Mouse (Mus musculus): ENCODE measurements around the gene Fcgr1. TPM values are rescaled to one million over a fixed set of nuclear protein-coding genes. Genes with fewer than 3 reads are reported as not detected.
A peak's percentile ranks its signal among the peaks of the same experiment; 100 is the strongest.
"Not testable (repeated sequence)": the region's sequence is repeated elsewhere in the genome, so short reads cannot be mapped to it uniquely, and the experiment has no call there.

The Fcgr1 gene
- 15.7 and 25.4 TPM in 2 replicates for total RNA-seq (2015)
- total RNA-seq (2017) = 24.5 and 27.9 TPM in 2 replicates

DNA sequence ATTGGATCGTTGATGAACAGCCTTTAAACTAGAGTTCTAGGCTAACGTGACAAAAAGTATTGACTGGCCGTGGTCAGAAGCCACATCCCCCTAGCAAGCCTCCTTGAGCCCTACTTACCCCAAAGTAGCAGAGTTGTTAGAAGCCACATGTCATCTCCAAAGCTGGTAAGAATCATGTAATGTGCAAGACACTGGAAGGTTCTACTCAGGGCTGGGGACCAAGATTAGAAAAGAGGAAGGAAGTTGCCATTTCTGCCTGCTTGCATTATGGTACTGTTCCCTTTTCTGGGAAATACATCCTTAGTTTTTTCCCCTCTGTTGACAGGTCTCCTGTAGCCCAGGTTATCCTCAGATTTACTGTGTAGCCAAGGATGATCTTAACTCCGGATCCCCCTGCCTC, at the start of gene Fcgr1:
Gene Fcgr1 (minus strand): TSS at position 183 of the 400 bp plus-strand sequence.
- peak; percentile 86 for ATAC-seq (ENCODE audit: poor library complexity, severe bottlenecking)

DNA sequence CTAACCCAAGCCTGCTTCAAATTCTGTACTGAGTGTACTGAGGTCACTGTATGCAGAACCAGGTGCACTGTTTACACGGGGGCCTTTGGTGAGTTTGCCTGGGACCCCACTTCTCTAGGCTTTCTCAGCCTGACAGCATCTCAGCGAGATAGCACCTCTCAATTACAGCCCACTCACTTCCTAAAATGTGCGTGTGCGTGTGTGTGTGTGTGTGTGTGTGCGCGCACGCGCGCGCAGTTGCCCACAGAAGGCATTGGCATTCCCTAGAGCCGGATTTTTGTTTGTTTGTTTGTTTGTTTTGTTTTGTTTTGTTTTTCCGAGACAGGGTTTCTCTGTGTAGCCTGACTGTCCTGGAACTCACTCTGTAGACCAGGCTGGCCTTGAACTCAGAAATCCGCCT, 48.9 kb upstream of the Fcgr1 start:
- not testable (repeated sequence) for ATAC-seq (ENCODE audit: poor library complexity, severe bottlenecking)

DNA sequence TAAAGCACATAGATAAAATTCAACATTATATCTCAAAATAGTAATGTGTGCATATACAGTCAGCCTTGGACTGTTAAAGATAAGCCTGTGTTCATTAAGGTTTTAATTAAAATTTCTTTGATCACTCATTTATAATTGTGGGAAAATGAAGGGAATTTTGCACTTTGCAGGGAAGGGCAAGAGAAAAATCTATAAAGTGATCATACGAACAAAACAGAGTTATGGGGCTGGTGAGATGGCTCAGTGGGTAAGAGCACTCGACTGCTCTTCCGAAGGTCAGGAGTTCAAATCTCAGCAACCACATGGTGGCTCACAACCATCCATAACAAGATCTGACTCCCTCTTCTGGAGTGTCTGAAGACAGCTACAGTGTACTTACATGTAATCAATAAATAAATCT, 48.3 kb upstream of the Fcgr1 start:
- not testable (repeated sequence) for ATAC-seq (ENCODE audit: poor library complexity, severe bottlenecking)

DNA sequence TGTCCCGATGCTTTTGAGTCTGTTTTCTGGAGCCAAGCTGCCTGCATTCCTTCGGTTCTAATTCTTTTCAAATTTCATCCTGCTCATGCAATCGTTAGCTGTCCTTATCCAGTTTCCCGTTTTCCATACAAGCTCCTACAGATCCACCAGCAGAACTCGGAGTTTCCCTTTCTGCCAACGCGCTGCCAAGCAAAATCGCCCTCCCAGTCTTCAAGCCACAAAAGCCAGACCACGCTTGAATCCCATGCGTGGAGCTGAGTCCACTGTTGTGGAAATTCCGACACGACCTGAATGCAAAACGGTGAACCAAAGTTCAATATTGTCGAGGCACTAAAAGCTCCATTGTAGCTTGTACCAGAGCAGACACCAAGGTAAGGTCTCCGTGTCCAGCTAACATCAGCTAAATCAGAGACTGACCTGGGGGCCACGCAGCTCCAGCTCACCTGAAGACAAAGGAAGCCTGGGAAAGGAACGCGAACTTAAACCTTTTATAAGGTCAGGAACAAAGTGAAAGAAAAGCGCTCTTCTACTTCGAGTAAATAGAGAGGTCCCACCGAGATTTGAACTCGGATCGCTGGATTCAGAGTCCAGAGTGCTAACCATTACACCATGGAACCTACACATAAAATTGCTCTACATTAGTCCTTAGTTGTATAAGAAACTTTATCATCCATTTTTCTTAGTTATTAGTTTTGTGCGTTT, 47.0 kb upstream of the Fcgr1 start:
- ATAC-seq (ENCODE audit: poor library complexity, severe bottlenecking) = no peak

DNA sequence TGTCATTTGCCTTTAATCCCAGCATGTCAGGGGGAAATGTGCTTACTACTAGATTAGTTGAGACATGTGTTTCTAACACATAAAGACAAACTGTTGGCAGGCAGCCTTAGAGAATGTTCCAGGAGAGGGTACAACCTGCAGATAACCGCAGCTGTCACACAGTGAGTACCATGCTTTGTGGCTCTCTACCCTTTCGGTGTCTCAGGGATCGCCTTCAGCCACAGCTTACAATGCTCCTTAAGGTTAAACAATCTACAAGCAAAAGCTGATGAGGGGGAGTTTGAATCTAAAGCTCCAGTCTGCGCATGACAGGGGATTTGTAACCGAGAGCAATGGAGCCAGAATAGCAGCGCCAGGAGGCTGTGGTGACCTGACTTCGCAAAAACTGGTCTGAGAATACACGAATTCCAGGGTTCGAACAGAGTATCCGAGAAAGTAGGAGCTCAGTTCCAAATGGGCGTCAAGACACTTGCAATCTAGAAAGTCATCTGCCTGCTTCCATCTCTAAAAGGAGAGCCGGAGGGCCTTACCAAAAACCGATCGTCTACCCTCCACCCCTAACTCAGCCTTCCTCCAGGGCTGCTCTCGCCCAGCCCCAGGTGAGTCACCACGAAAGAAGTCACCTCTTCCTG, 45.2 kb upstream of the Fcgr1 start:
- ATAC-seq (ENCODE audit: poor library complexity, severe bottlenecking) = no peak

DNA sequence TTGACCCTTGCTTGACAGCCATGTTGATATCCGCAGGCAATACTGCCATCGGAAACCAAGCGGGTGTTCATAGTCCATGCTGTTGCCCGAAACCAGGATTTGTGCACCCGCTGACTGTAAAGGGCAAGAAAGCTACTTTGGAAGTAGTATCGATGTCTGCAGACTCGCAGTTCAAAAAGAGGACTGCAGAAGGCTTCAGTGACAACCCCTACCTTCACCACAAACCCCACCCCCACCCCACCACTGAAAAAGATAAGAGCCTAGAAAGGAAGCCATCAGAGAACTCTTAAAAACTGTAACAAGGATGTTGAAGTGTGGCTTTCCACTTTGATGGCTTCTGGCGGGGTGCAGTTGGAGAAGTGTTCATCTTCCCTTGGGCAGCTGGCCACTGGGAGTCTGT, 44.3 kb upstream of the Fcgr1 start:
- ATAC-seq (ENCODE audit: poor library complexity, severe bottlenecking) = no peak

DNA sequence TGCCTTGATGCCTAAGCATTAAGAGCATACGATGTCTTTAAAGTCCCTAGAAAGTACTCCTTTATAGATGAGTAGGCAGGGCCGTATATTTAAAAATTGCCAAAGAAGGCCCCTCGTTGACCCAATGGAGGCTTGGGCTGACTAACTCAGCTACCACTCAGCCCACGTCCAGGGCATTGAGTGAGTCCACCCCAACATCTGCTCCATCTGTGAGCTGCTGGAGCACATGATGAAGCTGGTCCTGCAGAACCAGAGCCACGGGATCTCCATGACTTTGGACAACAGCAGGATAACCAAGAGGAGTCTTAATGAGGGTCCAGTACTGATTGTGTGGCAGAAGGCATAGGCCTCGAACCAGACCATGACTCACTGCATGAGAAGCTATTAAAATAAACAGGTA, 43.5 kb upstream of the Fcgr1 start:
- ATAC-seq (ENCODE audit: poor library complexity, severe bottlenecking) = no peak

DNA sequence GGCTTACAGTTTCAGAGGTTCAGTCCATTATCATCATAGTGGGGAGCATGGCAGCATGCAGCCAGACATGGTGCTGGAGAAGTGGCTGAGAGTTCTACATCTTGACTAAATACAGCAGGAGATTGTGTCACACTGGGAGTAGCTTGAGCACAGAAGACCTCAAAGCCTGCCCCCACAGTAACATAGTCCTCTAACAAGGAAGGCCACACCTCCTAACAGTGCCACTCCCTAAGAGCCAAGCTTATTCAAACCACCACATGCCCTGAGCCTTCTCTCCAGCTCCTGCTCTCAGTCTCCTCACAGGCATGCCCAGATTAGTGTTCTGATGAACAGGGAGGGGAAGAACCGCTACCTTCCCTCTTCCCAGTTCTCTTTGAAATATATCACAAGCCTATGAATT, 42.9 kb upstream of the Fcgr1 start:
- no peak for ATAC-seq (ENCODE audit: poor library complexity, severe bottlenecking)

DNA sequence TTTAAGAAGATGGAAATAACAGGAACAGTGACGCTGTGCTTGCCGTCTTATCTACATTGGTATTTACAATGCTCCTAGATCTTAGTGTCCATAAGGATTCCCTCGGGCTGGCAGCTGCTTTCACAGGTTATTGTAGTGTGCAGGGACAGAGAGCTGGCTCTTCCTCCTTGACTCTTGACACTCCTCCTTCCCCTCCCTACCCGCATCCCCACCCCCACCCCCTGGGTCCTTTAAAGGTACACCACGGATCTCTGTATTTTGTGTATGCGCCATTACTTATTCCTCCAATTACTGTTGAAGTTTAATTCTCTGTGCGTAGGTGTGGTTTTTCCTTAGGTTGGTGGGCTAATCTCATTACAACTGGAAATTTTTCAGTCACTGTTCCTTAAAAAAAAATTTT, 41.8 kb upstream of the Fcgr1 start:
- ATAC-seq (ENCODE audit: poor library complexity, severe bottlenecking) = no peak

DNA sequence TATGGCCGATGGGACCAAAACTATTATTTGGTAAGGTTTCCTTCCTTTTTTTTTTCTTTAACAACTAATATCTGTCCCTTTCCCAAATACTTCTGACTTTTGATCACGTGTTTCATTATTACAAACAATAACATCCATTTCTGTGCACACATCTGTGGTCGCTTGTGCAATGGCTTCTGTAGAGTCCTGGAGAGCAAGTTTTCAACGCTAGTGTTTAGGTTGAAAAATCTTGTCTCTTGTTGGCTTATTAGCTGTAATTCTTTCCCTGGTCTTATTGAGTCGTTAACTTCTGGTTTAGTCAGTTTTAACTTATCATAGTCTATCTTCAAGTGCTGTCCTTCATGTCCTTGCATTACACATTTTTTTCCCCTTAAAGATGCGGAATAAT, 41.4 kb upstream of the Fcgr1 start:
- no peak for ATAC-seq (ENCODE audit: poor library complexity, severe bottlenecking)

DNA sequence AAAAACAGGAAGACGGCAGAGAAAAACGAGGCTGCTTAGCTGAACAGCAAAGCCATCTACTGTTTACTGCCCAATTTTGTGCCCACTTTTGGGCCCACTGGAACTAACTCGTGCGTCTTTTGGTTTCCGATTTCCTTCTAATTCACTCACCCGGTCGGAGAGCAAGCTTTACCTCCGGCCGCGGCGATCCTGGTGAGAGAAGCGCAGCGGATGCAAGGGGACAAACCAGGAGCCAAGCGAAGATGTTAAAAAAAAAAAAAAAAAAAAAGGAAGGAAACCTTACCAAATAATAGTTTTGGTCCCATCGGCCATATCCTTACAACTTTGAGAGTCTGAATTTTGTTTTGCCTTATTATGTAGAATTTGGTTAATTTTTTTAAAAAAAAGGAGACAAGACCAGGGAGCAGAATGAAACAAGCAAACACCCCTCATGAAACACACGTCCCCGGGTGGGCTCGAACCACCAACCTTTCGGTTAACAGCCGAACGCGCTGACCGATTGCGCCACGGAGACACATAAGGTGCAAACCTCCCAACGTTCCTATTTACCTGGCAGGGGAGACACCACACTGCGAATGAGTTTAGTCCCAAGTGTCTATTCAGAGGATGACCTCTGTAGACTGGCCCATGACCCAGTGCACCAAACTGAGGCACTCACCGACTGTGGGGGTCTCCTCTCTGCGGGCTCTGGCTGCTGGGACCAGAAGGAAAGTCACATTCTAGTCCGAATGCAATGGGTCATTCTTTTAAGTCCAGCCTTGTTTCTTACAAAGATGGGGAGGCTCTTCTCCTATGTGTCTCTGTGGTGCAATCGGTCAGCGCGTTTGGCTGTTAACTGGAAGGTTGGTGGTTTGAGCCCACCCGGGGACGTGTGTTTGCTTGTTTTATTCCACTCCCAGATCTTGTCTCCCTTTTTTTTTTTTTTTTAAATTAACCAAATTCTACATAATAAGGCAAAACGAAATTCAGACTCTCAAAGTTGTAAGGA, 40.7 kb upstream of the Fcgr1 start:
- 0 out of 2 replicates have a peak, but pooled peaks have one; percentile 15 for ATAC-seq (ENCODE audit: poor library complexity, severe bottlenecking)

DNA sequence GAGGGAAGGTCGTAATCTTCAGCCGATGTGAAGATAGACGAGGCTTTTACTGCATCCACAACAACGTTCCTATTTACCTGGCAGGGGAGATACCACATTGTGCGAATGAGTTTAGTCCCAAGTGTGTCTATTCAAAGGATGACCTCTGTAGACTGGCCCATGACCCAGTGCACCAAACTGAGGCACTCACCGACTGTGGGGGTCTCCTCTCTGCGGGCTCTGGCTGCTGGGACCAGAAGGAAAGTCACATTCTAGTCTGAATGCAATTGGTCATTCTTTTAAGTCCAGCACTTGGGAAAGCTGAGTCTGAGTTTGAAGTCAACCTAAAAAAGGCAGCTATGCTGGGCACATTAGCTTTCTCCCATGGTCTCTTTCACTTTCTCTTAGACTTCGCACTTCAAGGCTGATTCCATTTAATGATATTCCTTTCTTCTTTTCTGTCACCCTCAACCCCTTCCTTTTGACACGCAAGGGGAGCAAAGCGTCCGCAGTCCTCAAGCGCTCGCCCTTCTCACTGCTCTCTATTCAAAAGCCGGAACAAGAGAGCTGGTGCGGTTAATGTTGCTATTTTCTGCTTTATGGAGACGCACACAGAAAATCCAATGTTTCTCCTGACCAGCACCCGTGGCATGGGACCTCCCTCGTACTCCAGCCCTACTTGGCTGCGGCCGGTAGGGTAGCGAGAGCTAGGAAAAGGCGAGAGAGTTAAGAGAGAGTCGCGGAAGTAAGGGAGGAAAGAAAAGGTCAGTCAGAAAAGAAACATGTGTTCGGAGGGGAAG, 39.8 kb upstream of the Fcgr1 start:
- no peak for ATAC-seq (ENCODE audit: poor library complexity, severe bottlenecking)

DNA sequence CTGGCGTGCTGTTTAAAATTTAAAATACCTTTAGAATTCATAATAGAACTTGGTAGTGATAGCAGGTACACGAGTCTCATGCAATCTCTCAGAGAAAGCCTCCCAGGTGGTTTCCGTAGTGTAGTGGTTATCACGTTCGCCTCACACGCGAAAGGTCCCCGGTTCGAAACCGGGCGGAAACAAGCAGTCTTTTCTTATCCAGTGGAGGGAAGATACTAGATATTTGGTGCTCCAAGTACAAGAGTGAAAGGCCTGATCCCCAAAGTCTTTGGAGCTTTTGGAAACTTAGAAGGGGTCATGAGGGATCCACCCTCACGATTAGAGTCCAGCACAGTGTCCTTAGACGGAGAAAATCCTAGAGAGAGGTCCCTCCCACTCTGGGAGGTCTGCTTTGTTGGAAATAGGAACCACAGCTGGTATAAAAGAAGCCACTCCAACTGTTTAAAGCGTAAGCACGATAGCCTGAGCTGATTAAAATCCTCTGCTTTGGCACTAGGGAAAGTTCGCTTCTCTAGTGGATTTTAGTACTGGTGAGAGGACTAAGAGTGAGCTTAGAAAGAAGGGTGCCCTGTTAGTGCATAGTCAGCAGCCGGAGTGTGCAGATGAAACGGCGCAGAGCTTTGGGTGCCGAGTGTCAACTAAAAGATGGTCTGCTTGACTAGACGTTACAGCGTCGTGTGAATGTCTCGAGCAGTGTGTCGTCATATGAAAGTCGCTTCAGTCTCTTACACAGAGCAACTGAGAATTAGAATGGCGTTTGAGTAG, 39.0 kb upstream of the Fcgr1 start:
- no peak for ATAC-seq (ENCODE audit: poor library complexity, severe bottlenecking)

DNA sequence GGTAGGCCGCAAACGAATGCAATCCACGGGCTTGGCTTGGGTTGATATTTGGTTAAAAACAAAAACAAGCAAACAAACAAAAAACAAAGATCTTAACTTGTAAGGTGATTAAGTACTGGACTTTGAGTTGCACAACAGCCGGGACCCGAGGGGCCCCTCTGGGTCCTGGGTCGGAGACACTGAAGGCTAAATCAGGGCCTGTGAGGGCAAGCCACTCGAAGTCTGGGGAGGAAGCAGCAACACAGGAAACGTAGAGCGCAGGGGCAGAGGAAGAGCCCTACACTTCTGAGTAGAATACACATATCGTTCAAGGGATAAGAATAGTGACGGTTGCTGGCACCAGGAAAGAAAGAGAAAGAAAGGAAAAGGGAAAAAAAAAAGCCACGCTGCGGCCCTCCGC, 38.2 kb upstream of the Fcgr1 start:
- ATAC-seq (ENCODE audit: poor library complexity, severe bottlenecking) = no peak

DNA sequence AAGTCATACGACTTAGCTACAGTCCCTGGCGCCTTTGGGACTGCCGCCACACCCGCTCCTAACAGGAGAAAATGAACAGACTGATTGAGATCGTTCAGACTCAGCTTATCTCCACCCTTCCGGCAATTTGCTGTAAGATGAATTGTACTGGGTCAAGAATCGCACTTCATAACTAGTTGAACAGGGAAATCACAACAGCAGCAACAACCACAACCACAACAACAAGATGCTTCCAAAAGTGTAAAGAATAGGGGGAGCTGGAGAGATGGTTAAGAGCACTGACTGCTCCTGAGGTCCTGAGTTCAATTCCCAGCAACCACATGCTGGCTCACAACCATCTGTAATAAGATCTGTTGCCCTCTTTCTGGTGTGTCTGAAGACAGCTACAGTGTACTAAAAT, 37.7 kb upstream of the Fcgr1 start:
- no peak for ATAC-seq (ENCODE audit: poor library complexity, severe bottlenecking)

DNA sequence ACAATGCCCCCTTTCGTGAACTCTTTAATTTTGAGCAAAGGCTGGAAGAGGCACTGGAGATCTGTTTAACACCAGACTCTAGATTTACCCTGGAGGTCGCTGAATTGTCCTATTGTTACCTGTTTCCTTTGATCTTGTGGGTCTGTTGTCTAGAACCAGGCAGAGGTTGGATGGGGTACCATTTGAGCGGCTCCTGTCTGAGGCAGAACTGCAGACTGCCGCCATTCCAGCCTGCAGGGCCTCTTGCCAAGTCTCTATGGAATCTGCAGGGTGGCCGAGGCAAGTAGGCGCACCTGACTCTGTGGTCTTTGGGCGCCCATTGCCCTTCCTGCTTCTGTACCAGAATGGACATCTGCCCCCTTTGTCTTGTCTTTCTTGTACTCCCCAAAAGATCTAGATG, 36.8 kb upstream of the Fcgr1 start:
- ATAC-seq (ENCODE audit: poor library complexity, severe bottlenecking) = no peak

DNA sequence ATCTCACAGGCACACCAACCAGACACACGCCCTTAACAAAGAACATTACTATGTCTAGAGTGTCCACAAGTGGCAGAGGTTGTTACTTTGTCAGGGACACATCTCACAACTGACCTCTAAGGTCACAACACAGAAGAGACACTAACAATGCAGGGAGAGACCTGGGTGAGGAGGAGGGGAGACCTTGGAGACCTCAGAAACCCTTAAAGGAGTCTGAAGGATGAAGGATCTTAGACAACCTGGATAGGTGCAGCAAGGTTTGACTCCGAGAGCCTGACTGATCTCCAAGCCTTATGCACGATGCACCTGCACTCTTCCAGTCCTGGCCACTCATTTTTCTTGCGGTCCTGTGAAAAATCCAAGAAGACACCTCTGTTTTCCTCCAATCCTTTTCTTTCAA, 36.4 kb upstream of the Fcgr1 start:
- ATAC-seq (ENCODE audit: poor library complexity, severe bottlenecking) = no peak

DNA sequence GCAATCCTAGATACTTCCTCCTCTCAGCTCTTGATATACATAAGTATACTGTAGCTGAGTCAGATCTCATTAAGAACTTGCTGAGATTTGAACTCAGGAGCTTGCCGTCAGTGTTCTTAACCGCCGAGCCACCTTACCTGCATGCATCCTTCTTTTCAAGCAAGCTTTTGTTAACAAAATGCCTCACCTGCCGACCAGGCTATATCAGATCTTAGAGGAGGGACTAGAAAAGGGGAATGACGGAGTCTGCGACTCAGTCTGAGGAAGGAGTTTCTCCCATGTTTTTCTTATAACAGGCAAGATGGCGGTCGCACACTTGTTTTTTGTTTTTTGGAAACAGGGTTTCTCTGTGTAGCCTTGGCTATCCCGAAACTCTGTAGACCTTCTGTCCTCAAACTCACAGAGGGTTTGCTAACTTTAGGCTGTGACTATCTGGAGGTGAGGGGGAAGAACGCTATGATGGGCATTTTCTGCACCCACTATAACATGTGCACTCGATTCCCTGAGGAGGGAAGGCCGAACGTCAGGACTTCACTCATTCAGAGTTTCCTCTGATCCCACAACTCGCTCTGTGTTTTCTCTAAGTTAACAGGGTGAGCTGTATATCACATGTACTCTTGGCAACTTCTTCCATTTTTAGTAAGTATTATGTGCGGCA, 35.1 kb upstream of the Fcgr1 start:
- no peak for ATAC-seq (ENCODE audit: poor library complexity, severe bottlenecking)

DNA sequence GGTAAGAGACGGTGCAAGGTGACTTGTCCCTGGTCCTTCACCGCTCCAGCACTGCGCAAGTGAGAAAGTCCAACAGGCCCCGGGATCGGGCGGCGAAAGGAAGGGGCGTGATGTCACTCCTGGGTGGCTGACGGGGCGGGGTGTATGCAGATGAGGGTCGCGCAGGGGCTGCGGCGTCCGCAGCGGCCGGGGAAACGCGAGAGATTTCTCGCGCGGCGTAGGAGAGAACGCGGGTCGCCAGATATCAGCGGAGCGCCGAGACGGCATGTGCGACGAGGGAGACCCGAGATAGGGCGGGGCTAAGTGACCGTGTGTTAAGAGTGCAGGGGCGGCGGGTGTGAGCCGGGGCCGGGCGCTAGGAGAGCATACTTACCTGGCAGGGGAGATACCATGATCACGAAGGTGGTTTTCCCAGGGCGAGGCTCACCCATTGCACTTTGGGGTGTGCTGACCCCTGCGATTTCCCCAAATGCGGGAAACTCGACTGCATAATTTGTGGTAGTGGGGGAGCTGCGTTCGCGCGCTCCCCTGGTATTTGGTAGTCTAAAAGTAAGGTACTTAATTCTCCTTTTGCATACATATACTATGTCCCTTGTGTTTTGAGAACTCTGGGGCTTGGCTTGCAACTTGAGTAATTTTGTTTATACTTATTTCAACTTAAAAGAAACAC, 34.4 kb upstream of the Fcgr1 start:
- not testable (repeated sequence) for ATAC-seq (ENCODE audit: poor library complexity, severe bottlenecking)
